Mouse (Mus musculus) MEL (cell line): Measurements from ENCODE around the gene Trak1.

Source experiments
- HCFC1 ChIP-seq: IDR thresholded peaks from 2 replicates; pipeline ENCODE4 v1.6.1; 2012; ENCODE audit warnings: low read depth, mild to moderate bottlenecking, inconsistent platforms, low read length, improper control_type of control experiment, moderate library complexity
- MYB ChIP-seq: IDR thresholded peaks from 2 replicates; pipeline ENCODE4 v1.6.1; 2011; ENCODE audit warnings: mild to moderate bottlenecking, low read depth, low read length, improper control_type of control experiment

- no peak for TF ChIP-seq HCFC1
- TF ChIP-seq MYB, result no peak
Observed at GRCm38 (mm10) chr9:121257106-121257505, 40.2 kb upstream of the Trak1 start.
